Mouse (Mus musculus): ENCODE measurements around the gene 1810037I17Rik. TPM values are rescaled to one million over a fixed set of nuclear protein-coding genes. Genes with fewer than 3 reads are reported as not detected.

Gene 1810037I17Rik
- 123 and 136 TPM in 2 replicates for polyA plus RNA-seq (2016; fragmentation: Nextera tagmentation; extraction: Ambion mirVana)

DNA sequence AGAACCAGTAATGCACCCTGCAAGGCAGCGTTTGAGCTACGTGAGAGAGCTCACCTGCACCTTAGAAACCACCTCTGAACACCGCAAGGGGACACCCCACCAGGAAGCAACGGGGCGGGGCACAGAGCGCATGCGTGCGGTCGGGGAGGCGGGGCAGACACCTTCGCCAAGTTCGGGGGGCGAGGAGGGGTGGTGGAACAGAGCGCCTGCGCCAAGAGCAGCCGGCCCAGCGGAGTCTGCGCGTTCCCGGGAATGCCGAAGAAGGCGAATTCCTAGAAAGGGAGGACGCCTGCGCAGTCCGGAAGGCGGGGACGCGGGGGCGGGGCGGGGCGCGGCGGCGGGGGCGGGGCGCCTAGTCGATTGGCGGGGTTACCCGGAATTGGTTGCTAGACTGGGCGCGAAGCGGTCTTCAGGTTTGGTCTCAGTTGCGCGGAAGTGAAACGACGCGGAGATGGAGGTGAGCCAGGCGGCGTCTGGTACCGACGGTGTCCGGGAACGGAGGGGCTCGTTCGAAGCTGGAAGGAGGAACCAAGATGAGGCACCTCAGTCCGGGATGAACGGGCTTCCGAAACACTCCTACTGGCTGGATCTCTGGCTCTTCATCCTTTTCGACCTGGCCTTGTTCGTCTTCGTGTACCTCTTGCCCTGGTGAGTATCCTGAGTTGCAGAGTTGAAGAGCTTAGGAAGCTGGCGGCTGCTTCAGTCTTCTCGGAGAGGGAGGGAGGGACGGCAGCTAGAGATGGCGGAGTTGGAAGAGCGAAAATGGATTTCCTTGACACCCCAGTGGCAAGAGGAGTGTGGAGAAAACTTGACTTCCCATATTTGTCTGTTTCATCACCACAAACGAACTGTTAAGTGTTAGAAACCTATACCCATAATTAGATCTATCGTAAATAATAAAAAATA lies at the start of gene 1810037I17Rik:
TSS of gene 1810037I17Rik (plus strand) at position 195 of the 906 bp plus-strand sequence.
- peaks cover 17% of the 10 kb centered on the region; the same call in 1 of the 2 replicates for H3K36me3 ChIP-seq
- peak within 1 kb of the TSS; percentile 69 for H3K4me3 ChIP-seq
- under 1% methylated on average over 68 of the region's 68 CpGs for WGBS
- peak within 1 kb of the TSS; percentile 89 for H3K27ac ChIP-seq
- no peaks in the 10 kb centered on the region for H3K27me3 ChIP-seq (ENCODE audit: insufficient read depth, poor library complexity, severe bottlenecking)
- peak; percentile 99 for DNase-seq (ENCODE audit: low spot score)
- H3K4me1 ChIP-seq = peaks cover 30% of the 10 kb centered on the region
- H3K9me3 ChIP-seq = no peaks in the 10 kb centered on the region

DNA sequence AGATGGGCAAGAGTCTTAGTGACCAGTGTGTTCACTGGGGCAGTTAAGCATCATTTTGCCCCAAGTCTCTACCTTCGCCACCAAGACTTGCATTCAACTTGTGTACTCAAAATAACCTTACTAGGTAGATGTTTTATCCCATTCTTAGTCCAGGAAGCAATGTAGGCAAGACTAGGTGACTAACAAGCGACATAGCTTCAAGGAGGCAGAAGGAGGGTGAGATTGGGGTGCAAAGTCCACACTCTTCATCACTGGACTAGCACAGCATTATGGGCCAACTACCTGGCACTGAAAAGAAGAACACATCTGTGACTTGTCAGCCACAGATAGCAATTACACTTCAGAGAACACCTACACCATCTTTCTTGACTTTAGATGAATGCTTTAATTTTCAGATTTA lies 47.1 kb upstream of the 1810037I17Rik start:
- H3K27ac ChIP-seq = no peak overlapping the region
- WGBS = 80% methylated on average over 2 of the region's 2 CpGs
- no peaks in the 10 kb centered on the region for H3K36me3 ChIP-seq
- H3K27me3 ChIP-seq (ENCODE audit: insufficient read depth, poor library complexity, severe bottlenecking) = no peaks in the 10 kb centered on the region
- H3K4me1 ChIP-seq = peaks cover 3% of the 10 kb centered on the region; the same call in 1 of the 2 replicates
- DNase-seq (ENCODE audit: low spot score) = no peak
- no peaks in the 10 kb centered on the region for H3K9me3 ChIP-seq
- no peak overlapping the region for H3K4me3 ChIP-seq

DNA sequence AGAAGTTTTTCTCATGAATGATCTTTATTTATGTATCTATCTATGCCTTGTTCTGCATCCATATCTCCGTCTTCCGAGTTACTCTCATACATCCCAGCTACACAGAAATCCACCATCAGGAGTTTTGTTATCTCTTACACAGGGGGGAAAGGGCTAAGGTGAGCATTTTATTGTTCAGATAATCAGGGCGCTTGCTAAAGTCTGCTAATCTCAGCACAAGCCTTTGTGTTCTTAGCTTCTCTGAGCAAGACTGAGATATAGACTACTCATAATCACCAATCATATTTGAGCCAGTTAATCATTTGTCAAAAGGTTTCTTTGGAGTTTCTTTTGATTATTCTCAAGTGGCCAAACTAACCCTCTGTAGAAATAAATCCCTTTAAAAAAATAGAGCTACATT lies 46.5 kb upstream of the 1810037I17Rik start:
- DNase-seq (ENCODE audit: low spot score) = no peak
- no peaks in the 10 kb centered on the region for H3K27me3 ChIP-seq (ENCODE audit: insufficient read depth, poor library complexity, severe bottlenecking)
- 83% methylated on average over 3 of the region's 3 CpGs for WGBS
- H3K4me3 ChIP-seq = no peak overlapping the region
- H3K27ac ChIP-seq = no peak overlapping the region
- H3K4me1 ChIP-seq = peaks cover 3% of the 10 kb centered on the region; the same call in 1 of the 2 replicates
- no peaks in the 10 kb centered on the region for H3K36me3 ChIP-seq
- no peaks in the 10 kb centered on the region for H3K9me3 ChIP-seq

DNA sequence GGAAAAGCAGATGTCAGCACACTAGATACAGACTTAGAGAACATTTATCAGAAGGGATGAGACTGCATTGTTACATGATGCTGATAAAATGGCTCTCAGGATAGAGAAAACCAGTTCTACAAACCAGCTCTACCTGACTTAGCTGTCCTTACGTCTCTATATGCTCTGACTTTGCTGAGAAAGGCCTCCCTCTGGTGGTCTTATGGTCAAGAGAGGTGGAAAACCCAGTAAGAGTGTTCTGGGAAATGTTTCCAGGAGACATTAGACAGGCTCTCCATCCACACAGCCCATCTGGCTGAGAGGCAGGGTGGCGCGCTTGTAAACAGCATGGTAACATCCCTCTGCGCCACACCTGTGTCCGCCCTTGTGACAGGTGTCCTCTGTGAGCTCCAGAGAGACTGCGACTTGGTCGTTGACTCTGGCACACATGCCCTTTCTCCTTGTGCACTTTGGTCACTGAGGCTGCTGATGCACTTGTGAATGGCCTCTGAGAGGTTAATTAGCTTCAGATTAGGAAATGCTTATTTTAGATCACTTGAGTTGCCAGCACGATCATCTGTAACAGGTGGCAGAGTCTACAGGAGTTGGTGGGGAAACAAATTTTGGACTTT lies 45.2 kb upstream of the 1810037I17Rik start:
- no peaks in the 10 kb centered on the region for H3K27me3 ChIP-seq (ENCODE audit: insufficient read depth, poor library complexity, severe bottlenecking)
- no peaks in the 10 kb centered on the region for H3K9me3 ChIP-seq
- peaks cover 3% of the 10 kb centered on the region; the same call in 1 of the 2 replicates for H3K4me1 ChIP-seq
- no peaks in the 10 kb centered on the region for H3K36me3 ChIP-seq
- no peak for DNase-seq (ENCODE audit: low spot score)
- no peak overlapping the region for H3K27ac ChIP-seq
- WGBS = 76% methylated on average over 8 of the region's 8 CpGs
- no peak overlapping the region for H3K4me3 ChIP-seq

DNA sequence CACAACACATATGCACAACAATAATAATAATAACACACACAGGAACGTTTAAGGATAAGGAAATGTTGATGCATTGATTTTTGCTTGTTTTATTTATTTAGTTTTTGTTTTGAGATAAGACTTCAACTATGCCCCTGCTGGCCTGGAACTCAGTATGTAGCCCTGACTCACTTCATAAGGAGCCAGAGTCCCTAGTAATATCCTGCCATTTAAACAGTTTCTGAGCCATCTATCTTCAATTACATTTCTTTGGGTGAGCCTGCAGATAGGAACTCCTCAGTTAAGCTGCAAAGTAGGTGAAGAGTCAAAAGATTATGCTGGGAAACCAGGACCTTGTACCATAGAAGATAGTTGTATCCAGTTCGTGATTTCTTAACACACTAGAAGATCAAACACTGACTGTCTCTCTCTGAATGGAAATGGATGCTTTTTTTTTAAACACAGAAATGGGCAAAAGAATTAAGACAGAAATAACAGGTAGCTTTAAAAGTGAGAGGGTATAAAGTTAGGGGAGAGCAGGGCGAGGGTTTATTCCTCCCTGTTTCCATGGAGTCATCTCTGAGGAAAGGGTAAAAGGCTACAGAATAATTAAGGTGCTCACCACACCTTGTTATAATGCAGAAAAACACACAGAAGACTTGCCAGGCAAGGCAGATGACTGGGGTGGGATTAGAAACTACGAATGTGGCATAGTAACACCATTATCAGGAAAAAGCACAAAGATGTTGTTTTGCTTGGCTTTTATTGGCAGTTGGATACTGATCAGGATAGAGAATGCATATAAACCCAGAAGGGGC lies 36.3 kb upstream of the 1810037I17Rik start:
- 71% methylated on average over 4 of the region's 4 CpGs for WGBS
- Histone ChIP-seq H3K4me1 (no peaks in the 10 kb centered on the region), H3K27me3 (ENCODE audit: insufficient read depth, poor library complexity, severe bottlenecking) (no peaks in the 10 kb centered on the region), H3K9me3 (no peaks in the 10 kb centered on the region), H3K27ac (no peak overlapping the region), H3K36me3 (no peaks in the 10 kb centered on the region), H3K4me3 (no peak overlapping the region)
- no peak for DNase-seq (ENCODE audit: low spot score)

DNA sequence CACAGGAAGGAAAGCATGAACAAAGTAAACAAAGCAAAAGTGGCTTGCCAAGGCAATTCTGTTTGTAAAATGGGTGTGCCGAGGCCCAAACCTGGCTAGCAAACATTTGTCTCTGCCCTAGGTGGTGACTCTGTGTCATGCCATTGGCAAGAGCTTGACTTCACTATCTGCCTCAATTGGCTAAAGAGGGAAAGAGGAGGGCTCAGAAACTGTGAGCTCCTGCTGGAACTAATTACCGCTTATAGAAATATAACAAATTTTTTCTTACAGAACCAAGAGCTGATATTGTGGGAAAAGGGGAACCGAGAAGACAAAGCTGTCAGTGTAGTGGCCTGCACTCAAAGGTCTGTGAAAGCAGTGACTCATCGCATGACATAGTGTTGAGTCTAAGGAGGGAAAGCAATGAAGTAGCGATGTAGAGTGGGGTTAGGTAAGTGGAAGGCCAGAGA lies 35.6 kb upstream of the 1810037I17Rik start:
- Histone ChIP-seq H3K27me3 (ENCODE audit: insufficient read depth, poor library complexity, severe bottlenecking) (no peaks in the 10 kb centered on the region), H3K36me3 (no peaks in the 10 kb centered on the region), H3K4me3 (no peak overlapping the region), H3K4me1 (no peaks in the 10 kb centered on the region), H3K27ac (no peak overlapping the region), H3K9me3 (no peaks in the 10 kb centered on the region)
- WGBS = 57% methylated on average over 5 of the region's 5 CpGs
- no peak for DNase-seq (ENCODE audit: low spot score)

GRCm38 (mm10) chr3:122894772-122895171 lies 29.2 kb upstream of the 1810037I17Rik start, which contains the start of gene Fabp2:
Fabp2 (plus strand) TSS chr3:122895072.
- DNase-seq (ENCODE audit: low spot score) = no peak
- Histone ChIP-seq H3K9me3 (no peaks in the 10 kb centered on the region), H3K27me3 (ENCODE audit: insufficient read depth, poor library complexity, severe bottlenecking) (no peaks in the 10 kb centered on the region), H3K4me1 (no peaks in the 10 kb centered on the region), H3K4me3 (no peak within 1 kb of the TSS), H3K27ac (no peak within 1 kb of the TSS), H3K36me3 (no peaks in the 10 kb centered on the region)
- 85% methylated on average over 3 of the region's 3 CpGs for WGBS

- WGBS = 69% methylated on average over 11 of the region's 11 CpGs
- no peak for DNase-seq (ENCODE audit: low spot score)
- Histone ChIP-seq H3K27me3 (ENCODE audit: insufficient read depth, poor library complexity, severe bottlenecking) (no peaks in the 10 kb centered on the region), H3K27ac (no peak overlapping the region), H3K36me3 (no peaks in the 10 kb centered on the region), H3K4me1 (no peaks in the 10 kb centered on the region), H3K9me3 (no peaks in the 10 kb centered on the region), H3K4me3 (no peak overlapping the region)
These were observed 28.7 kb upstream of the 1810037I17Rik start for GRCm38 (mm10) chr3:122895189-122895731.

DNA sequence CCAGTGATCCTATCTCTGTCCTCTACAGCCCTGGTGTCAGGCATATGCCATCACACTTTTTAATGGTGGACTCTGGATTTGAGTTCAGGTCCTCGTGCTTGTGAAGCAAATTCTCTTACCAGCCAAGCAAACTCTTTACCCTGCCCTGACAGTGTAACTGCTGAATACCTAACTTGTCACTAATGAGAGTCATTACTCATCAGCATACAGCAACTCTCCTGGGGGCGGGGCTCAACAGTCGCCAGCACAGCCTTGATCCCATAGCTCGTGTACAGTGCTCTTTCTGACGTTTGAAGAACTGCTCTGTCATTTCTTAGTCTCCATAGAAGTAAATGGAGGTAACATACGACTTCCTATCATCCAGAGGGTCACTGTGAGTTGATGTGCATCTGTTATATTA lies 25.7 kb upstream of the 1810037I17Rik start:
- H3K36me3 ChIP-seq = no peaks in the 10 kb centered on the region
- H3K27me3 ChIP-seq (ENCODE audit: insufficient read depth, poor library complexity, severe bottlenecking) = no peaks in the 10 kb centered on the region
- no peak for DNase-seq (ENCODE audit: low spot score)
- WGBS = 70% methylated on average over 6 of the region's 6 CpGs
- no peak overlapping the region for H3K27ac ChIP-seq
- H3K9me3 ChIP-seq = no peaks in the 10 kb centered on the region
- H3K4me1 ChIP-seq = no peaks in the 10 kb centered on the region
- no peak overlapping the region for H3K4me3 ChIP-seq

DNA sequence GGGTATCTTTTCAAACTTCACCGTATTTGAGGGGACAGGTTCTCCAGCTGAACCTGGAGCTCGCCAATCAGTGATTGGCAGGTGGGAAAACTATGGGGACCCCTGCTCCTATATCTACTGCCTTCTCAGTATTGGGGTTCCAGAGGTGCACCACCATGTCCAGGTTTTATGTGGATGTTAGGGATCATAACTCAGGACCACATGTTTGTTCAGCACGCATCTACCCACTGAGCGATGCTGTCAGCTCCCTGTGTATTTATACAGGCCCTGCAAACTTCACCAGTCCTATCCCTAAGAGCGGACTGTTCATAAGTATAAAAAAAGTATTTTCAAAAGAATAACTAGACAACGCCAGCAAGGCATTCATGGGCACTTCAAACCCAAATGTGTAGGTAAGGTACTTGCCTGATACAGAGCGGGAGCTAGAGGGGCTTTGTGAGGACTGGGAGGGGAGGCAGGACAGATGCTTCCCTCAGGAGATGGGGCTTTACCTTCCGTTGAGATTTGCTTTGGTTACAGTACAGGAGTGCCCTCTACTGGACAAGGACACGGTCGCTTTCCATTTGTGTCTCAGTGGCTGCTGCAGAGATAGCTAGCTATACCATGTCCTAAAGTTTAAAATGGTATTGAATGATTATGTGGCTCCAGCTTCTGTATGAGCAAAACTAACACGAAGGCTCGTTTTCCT lies 20.1 kb upstream of the 1810037I17Rik start:
- Histone ChIP-seq H3K36me3 (no peaks in the 10 kb centered on the region), H3K27ac (no peak overlapping the region), H3K4me1 (no peaks in the 10 kb centered on the region), H3K27me3 (ENCODE audit: insufficient read depth, poor library complexity, severe bottlenecking) (no peaks in the 10 kb centered on the region), H3K9me3 (no peaks in the 10 kb centered on the region), H3K4me3 (no peak overlapping the region)
- 40% methylated on average over 12 of the region's 12 CpGs for WGBS
- DNase-seq (ENCODE audit: low spot score) = no peak

DNA sequence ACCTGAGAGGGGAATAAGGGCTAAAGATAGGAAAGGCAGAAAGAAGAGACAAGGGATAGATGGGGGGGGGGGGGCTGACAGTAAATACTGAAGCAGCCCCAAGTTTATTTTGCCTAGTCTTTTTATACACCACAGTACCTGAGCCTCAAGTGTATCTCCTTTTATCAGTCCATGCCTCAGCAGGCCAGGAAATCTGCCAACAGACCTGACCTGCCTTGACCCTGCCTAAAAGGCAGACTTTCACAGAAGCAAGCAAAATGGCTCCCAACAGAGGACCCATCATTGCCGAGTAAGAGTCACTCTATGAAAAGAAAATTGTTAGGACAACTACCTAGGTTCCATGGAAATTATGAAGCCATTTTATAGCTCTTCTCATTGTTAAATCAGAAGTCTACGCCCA lies 16.2 kb upstream of the 1810037I17Rik start:
- no peaks in the 10 kb centered on the region for H3K36me3 ChIP-seq
- DNase-seq (ENCODE audit: low spot score) = no peak
- no peaks in the 10 kb centered on the region for H3K9me3 ChIP-seq
- H3K27ac ChIP-seq = no peak overlapping the region
- H3K4me1 ChIP-seq = no peaks in the 10 kb centered on the region
- no peak overlapping the region for H3K4me3 ChIP-seq
- WGBS = 77% methylated on average over 2 of the region's 2 CpGs
- H3K27me3 ChIP-seq (ENCODE audit: insufficient read depth, poor library complexity, severe bottlenecking) = no peaks in the 10 kb centered on the region

DNA sequence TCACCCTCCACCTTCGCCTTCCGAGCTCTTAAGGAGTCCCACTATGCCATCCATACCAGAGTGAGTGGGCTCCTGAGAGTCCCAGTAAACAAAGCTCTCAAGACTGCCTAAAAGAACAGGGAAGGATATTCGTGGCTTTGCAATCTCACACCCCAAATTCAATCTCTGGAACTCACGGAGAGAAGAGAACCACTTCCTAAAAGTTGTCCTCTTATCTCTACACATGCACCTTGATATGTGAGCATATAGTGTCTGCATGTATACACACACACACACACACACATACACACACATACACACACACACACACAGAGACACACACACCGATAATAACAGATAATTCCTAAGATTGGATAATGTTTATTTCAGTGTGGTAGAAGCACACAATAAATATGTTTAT lies 8.5 kb upstream of the 1810037I17Rik start:
- Histone ChIP-seq H3K4me1 (peaks cover under 1% of the 10 kb centered on the region; the same call in 1 of the 2 replicates), H3K27ac (no peak overlapping the region), H3K4me3 (no peak overlapping the region), H3K36me3 (no peaks in the 10 kb centered on the region), H3K9me3 (no peaks in the 10 kb centered on the region), H3K27me3 (ENCODE audit: insufficient read depth, poor library complexity, severe bottlenecking) (no peaks in the 10 kb centered on the region)
- no peak for DNase-seq (ENCODE audit: low spot score)
- 80% methylated on average over 5 of the region's 5 CpGs for WGBS
